Comparison of ENCODE assay signal across 9 mouse cellular contexts in the genomic region with DNA sequence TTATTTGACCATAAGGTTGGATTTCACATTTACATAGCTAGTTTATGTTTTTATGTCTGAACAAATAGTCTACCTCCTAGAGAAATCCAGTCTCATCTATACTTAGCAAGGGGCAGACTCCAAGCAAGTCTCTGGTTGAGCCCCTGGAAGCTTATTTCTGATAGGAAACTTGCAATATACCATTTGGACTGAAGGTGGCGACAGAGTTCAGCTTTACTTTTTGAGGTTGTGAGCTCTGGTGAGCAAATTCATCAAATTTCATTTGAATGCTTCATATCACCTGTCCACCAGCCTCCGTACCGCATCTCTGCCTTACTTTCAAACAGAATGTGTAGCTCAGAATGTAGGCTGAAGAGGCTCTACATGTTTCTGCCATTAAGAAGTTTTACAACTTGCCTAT. TPM values are rescaled to one million over a fixed set of nuclear protein-coding genes. Genes with fewer than 3 reads are reported as not detected.
DNase-seq lines count a peak whose midpoint lies in the region; TF ChIP-seq lines count a peak whose summit lies in the region.
"Had no signal": no experiment of that assay in that cellular context is flagged by ENCODE, and none has a peak within 500 bp of the region (broad histone marks: within the 10 kb centered on the region; RNA-seq: fewer than 3 reads in every experiment).

No protein-coding gene starts in this region.

- peak; percentile 15 for TF ChIP-seq CTCF in ES-Bruce4 (IDR thresholded peaks at IDR 0.05; ENCODE audit: low read depth, low read length)

- H3K27me3 ChIP-seq in ES-Bruce4 (ENCODE audit: control insufficient read depth, insufficient read depth, low read length, poor library complexity, severe bottlenecking), result no peaks in the 10 kb centered on the region

- intact Hi-C loops in heart, postnatal 10 days (cut with DNase I), result loop anchor here (1.0 to 10.0 kb wide), 4 partner anchors 60 to 458 kb away; no protein-coding TSS in a partner anchor
- intact Hi-C loops in left cerebral cortex, postnatal 25 days (cut with DNase I), result loop anchor here (1.0 to 5.0 kb wide), 3 partner anchors 55 to 272 kb away; no protein-coding TSS in a partner anchor

- no peak overlapping the region for H3K9ac ChIP-seq in ES-Bruce4 (ENCODE audit: low read depth, poor library complexity, severe bottlenecking)

- H3K4me1 ChIP-seq in ES-Bruce4 (ENCODE audit: control insufficient read depth, insufficient read depth, low read length), result no peaks in the 10 kb centered on the region

- H3K36me3 ChIP-seq in ES-Bruce4 (ENCODE audit: control insufficient read depth, insufficient read depth, low read length, poor library complexity, severe bottlenecking), result no peaks in the 10 kb centered on the region

- no peak overlapping the region for H3K4me3 ChIP-seq in ES-Bruce4 (ENCODE audit: low read depth, low read length)

- H3K9me3 ChIP-seq in ES-Bruce4 (replicated peaks; ENCODE audit: control insufficient read depth, insufficient read depth, low read length, poor library complexity, severe bottlenecking), result no peaks in the 10 kb centered on the region

- DNase-seq in heart, postnatal 10 days, result peak; percentile 38 to 70
- no peak for DNase-seq in heart, adult 11 months
- peak; percentile 2 for DNase-seq in c-Kit-negative CD71-positive TER-119-positive erythroid progenitor cells, embryonic 14.5 days (ENCODE audit: low read depth, low spot score)
- DNase-seq in frontal cortex, postnatal 36 days (ENCODE audit: low spot score in 2 of 2), result peak; percentile 40 to 62
- peak; percentile 49 to 58 for DNase-seq in left cerebral cortex, postnatal 25 days (ENCODE audit: low spot score in 2 of 2)
- DNase-seq in neural tube, embryonic 10.5 days (ENCODE audit: extremely low spot score, low spot score), result peak; percentile 47
- DNase-seq in yolk sac, embryonic 10.5 days (ENCODE audit: low spot score), result peak; percentile 22

- TF ChIP-seq POLR2A in ES-Bruce4 (IDR thresholded peaks at IDR 0.05; ENCODE audit: insufficient read depth, low read length), result no peak

- H3K27ac ChIP-seq in ES-Bruce4 (ENCODE audit: insufficient read depth, low read length), result no peak overlapping the region
- H3K27ac ChIP-seq: macrophage had no signal

- TF ChIP-seq EP300 in ES-Bruce4 (IDR thresholded peaks at IDR 0.05; ENCODE audit: insufficient read depth, low read depth, low read length), result no peak

RNA-seq across cellular contexts. Expression of a gene that starts 5.8 kb away (rescaled TPM):
- not detected for total RNA-seq in heart, postnatal 10 days (2021)
- not detected in 2 replicates for polyA plus RNA-seq in ES-Bruce4 (2011; ENCODE audit: insufficient read depth, insufficient read length, low read depth, missing spikeins)
- not detected for total RNA-seq in left cerebral cortex, postnatal 25 days (2021)
- polyA plus RNA-seq: macrophage had no signal

RNA-seq across cellular contexts. Expression of a gene that starts 20.1 kb away (rescaled TPM):
- total RNA-seq in heart, postnatal 10 days (2021), result not detected
- polyA plus RNA-seq in ES-Bruce4 (2011; ENCODE audit: insufficient read depth, insufficient read length, low read depth, missing spikeins), result not detected in 2 replicates
- total RNA-seq in left cerebral cortex, postnatal 25 days (2021), result under 1 TPM in 1 of 2 experiments, not detected in 1; 0.23 TPM
- polyA plus RNA-seq: macrophage had no signal

RNA-seq across cellular contexts. Expression of a gene that starts 39.8 kb away (rescaled TPM):
- total RNA-seq in heart, postnatal 10 days (2021), result under 1 TPM in 1 of 2 experiments, not detected in 1; 0.20 TPM
- polyA plus RNA-seq in ES-Bruce4 (2011; ENCODE audit: insufficient read depth, insufficient read length, low read depth, missing spikeins), result not detected in 2 replicates
- total RNA-seq in left cerebral cortex, postnatal 25 days (2021), result not detected
